Mouse (Mus musculus) lung, postnatal 0 days (tissue): ENCODE results near the gene Syt11.
"Not testable (repeated sequence)": the region's sequence is repeated elsewhere in the genome, so short reads cannot be mapped to it uniquely, and the experiment has no call there.

ENCODE experiments used
- CTCF ChIP-seq: IDR thresholded peaks from 2 replicates; pipeline ENCODE4 v1.5.1; 2016; ENCODE audit warnings: antibody characterized with exemption, mild to moderate bottlenecking
- EP300 ChIP-seq: IDR thresholded peaks from 2 replicates; pipeline ENCODE4 v1.6.1; 2016; ENCODE audit warnings: antibody characterized with exemption, mild to moderate bottlenecking, control low read depth

DNA sequence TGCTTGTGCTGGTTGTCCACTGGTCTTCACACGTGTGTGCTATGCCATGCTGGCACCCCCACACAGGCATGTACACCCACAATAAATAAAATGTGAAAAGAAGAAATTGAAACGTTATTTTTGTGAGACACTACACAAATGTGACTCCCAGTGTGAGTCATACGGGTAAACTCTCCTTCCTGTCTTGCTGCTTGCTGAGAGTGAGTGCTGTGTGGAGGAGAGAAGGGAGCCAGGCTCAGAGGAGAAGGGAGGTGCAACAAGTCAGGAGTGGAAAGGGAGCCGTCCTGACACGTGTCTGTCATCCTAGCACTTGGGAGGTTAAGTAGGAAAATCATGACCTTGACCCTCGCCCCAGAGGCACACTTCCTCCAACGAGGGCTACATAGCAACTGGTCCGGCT is 11.8 kb upstream of the Syt11 start:
- not testable (repeated sequence) for TF ChIP-seq EP300, CTCF
